Mouse (Mus musculus) left cerebral cortex, postnatal 10 days (tissue): ENCODE measurements around the gene Eefsec. TPM values are rescaled to one million over a fixed set of nuclear protein-coding genes. Genes with fewer than 3 reads are reported as not detected.

Experiments used
- DNase-seq, 2 experiments: peaks; one replicate each; pipeline ENCODE4 v3.0.0; 2021 to 2022; ENCODE audit warnings: low spot score in 2 of 2, mixed read lengths in 1 of 2; ENCODE audit errors: extremely low spot score in 1 of 2
- intact Hi-C: fragments of 180-260 bp; cut with DNase I; formaldehyde crosslinking; loops from one replicate; pipeline ENCODE4 v1.15.1; 2025
- total RNA-seq, 2 experiments: library from RNA; stranded (reverse); gene quantifications; 2 replicates each; pipeline ENCODE4 v1.2.3; 2021

Eefsec gene
- total RNA-seq, 2 experiments from 2014 or later: 22.2 to 24.1 TPM

DNA sequence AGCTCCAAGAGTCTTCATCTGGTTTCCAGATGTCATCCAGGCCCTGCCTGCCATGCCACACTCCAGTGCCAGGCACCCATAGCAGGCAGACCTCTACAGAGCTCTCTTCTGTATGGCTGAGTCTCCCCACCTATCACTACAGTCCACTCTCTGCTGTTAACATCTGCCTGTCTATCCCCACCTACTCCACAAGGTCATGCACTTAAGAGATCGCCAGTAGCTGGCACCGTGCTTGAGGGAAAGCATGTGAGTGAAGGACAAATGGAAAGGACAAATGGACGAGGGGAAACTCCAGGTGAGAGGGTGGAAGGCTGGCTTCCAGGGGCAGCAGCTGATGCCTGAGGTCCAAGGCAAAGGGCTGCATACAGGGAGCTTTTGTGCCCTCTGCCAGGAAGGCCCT is 90.5 kb downstream of the Eefsec start:
- intact Hi-C loops: no loop called here
- DNase-seq: no peak

DNA sequence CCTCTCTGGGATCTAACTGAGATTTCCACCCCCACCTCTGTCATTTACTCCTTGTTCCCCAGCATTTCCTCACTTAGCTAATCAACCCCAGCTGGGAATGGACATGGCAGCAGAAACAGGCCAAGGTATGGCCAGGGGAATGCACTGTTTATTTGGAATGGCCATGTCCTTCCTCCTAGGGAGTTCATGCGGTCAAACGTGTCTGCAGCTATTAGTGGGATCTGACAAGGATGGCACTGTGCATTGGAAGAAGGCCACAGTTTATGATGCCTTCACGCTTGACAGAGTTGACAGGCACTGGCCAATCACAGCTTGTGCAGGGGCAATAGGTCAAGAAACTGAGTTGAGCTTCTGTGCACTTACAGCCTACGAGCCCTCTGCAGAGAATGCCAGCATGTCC is 93.8 kb downstream of the Eefsec start:
- DNase-seq: no peak
- intact Hi-C loops: no loop called here

DNA sequence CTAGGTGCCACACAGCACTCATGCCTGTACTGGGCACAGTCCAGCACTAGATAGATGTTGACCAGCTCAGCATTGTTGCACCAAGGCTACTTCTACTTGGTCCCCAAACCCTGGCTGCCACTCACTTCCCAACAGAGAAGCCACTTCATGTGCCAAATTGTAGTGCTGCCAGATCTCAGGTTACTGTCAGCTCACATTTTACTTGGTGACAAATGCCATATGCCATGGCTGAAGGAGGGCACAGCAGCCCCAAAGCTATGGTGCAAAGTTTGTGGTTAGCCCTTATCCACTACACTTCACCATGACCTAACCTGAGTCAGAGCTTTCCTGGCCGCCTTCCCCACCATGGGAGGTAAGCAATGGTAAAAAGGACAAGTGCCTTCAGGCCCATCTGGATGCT is 99.6 kb downstream of the Eefsec start:
- no peak for DNase-seq
- intact Hi-C loops: no loop called here

DNA sequence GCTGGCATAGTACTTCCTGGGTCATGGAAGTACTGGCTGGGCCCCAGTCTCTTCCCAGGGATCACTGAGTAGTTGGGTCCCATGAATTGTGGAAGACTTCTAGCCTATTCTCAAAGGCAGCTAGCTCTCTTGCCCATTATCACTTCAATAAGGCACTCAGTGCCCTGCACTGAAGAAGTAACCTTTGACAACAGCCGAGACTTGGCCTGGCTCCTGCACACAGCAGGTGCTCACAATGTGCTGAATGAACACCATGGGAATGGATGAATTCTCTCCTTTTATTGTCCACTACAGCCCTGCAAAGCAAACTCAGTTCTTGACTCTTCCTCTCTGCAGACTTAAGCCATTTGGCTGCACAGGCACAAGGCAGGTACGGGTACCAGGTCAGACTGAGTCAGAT is 101.0 kb downstream of the Eefsec start:
- DNase-seq: no peak
- intact Hi-C loops: no loop called here

DNA sequence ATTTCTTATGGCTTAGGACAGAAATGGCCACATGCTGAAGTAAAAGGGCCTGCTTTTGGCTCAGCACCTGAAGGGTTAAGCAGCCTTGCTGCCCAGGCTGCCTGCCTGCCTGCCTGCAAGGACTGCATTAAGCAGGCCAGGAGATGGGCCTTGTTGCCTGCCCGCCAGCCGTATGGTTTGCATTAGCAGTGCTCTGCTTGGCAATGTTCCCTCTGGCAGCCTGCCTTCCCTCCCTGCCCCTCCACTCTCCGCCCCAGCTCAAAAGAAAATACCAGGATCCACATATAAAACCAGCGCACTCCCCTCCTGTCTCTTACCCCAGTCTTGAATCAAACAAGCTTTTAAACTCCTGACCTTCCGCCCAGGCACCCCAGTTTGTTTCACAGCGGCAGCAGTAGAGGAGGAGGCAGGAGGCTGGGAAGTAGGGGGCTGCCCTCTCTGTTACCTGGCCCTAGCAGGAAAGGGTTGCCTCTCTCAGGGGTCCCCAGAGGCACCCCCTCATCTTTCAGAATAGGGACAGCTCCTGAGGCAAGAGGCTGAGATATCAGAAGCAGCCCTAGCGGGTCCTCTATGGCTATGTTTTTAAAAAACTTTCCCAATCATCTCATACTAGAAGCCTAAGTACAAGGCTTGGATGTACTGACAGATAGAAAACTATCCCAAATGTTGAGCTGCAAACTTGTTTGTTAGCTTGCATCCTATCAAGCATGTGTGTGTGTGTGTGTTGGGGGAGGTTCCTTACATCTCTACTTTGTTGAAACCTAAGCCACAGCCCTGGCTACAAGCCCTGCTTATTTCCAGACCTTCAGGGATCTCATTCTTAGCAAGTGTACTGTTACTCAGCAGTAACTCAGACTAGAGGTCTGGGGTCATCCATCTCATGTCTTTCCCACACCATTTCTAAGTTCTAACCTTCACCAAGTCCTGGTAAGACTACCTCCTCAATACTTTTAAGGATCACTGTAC is 102.6 kb downstream of the Eefsec start:
- peak; percentile 75 to 91 for DNase-seq
- intact Hi-C loops: no loop called here

DNA sequence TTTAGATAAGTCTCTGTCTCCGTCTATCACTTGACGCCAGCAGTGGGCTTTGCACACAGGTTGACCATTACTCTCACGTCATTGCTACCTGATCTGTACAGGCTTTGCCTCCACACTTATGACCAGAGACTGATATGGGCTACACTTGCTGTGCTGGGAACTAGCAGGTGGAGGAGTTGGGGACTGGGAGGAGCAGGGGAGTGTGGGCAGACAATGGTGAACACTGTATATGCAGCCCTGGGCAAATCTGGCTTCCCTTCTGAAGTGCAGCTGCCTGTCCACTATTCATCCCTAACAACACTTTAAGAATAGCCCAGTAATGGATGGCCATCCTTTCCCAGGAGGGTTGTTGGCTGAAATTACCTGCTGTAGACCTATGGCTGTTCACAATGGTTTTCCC is 103.4 kb downstream of the Eefsec start:
- intact Hi-C loops: no loop called here
- no peak for DNase-seq

DNA sequence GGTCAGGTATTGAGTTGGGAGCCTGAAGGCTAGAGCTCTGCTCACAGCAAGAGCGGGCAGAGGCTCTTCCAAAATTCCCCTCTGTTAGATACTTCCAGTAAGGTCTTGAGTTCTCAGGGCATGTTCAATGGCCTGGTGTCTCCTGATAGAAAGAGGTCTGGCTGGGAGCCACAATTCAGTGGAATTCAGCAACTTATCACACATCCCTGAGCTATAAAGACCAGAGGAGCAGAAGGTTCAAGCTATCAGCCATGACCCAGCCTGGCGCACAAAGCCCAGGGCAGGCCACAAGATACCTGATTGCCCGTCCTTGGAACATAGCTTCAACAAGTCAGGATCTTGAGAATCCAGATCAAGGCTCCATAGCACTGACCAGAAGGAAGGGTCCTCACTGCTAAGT is 105.2 kb downstream of the Eefsec start:
- DNase-seq: no peak
- intact Hi-C loops: no loop called here

DNA sequence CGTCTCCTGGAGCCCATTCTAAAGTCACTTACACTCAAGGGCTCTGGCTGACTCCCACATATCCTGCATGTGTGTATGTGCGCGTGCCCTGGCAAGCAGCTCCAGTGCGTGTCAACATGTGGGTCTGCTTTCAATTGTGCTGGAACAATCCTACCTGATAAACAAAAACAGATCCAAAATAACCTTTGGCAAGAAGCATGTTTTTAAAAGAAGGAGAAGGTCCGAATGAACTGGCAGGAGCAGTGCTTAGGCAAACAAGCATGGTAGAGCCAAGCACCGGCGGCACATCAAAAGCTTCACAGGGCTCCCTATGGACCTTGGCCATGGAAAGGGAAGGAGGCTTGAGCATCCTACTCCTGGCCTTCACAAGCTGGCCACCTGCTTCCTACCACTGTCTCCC is 105.6 kb downstream of the Eefsec start:
- DNase-seq: peak in 1 of 2 experiments; percentile 42
- intact Hi-C loops: no loop called here

DNA sequence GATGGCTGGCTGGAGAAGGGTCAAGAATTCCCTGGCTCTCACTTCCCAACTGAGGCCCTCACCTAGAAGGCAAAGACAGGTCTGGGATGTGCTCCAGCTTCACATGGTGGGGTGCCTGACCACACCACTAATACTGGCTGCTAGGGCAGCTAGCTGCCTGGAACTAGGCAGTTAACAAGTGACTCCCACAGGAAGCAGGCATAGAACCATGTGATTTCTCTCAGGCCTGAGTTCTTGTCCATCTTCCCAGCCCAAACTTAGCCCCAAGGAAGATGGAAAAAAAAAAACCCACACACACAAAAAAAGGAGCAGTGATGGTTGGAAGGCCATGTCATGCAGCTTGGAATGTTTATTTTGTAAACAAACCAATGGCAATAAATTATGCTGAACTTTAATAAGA is 117.0 kb downstream of the Eefsec start:
- intact Hi-C loops: loop anchor here (10.0 kb wide), 1 partner anchor 205 kb away; no protein-coding TSS in a partner anchor
- no peak for DNase-seq

DNA sequence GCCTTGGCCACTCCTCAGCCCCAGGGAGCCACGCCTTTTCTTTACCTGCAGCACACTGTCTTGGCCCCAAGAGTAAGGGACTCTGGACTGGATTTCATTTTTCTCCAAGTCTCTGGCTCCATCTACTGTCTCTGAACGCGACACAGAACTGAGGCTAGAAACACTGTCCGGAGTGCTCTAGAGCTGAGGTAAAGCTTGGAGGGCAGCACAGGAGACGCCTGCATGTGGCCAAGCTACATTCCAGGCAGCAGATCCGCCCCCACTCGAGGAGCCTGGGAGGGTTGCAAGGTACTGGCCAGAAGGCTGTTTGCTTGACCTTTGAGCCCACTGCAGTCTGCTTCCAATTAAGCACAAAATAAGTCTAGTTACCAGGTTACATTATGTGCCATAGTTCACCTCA is 124.5 kb downstream of the Eefsec start:
- intact Hi-C loops: loop anchor here (10.0 kb wide), 1 partner anchor 197 kb away; no protein-coding TSS in a partner anchor

DNA sequence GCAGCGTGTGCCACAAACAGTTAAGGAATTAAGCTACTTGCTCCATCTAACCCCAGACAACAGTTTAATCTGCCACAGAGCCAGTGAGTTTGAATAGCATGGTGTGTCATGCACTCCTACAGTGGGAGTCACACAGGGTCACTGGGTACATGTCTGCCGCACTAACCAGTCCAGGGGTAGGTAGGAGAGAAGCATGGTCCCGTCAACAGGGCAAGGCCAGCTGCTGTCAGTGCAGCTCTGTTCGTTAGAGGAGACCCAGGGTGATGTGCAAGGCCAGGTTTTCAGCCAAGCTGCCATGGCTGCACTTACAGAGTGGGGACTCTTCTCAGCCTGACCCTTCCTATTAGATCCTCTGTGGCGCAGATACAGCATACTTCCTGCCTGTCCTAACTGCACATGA is 125.1 kb downstream of the Eefsec start:
- no peak for DNase-seq
- intact Hi-C loops: loop anchor here (10.0 kb wide), 1 partner anchor 196 kb away; no protein-coding TSS in a partner anchor

More for the DNA sequence above, 124.5 kb downstream of the Eefsec start:
- no peak for DNase-seq

DNA sequence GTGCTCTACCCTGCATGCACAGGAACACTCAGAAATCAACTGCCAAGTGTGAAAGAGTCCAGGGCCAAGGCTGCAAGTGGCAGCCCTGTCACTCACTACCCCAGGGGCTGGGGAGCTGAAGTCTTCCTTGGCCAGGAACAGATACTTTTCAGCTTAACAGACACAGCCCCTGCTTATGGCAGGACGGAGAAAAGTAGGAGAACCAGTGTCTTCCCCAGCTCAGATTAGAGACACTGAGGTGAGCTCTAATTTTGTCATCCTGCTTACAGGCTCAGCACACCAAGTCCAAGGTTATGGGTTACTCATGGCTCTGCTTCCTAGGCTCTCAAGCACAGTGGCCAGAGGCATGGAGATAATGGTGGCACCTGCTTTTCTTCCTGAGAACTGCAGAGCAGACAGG is 126.6 kb downstream of the Eefsec start:
- intact Hi-C loops: loop anchor here (10.0 kb wide), 1 partner anchor 195 kb away; no protein-coding TSS in a partner anchor
- DNase-seq: no peak

DNA sequence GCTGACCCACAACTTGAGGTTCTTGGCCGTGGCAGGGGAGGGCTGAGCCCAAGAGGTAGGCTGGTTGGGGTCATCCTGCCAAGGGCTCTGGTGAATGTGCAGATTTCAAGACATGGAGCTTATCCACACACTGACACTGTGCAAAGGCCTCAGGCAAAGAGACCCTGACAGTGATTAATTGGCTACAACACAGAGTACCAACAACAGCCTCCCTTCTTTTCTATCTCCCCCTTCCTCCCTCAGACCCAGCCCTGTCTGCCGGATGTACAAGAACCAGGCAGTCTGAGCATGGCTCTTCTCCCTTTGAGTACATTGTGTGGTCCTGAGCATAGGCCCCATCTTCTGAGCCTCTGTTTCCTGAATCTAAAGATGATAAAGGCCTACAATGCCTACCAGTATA is 131.0 kb downstream of the Eefsec start:
- DNase-seq: no peak
- intact Hi-C loops: no loop called here

DNA sequence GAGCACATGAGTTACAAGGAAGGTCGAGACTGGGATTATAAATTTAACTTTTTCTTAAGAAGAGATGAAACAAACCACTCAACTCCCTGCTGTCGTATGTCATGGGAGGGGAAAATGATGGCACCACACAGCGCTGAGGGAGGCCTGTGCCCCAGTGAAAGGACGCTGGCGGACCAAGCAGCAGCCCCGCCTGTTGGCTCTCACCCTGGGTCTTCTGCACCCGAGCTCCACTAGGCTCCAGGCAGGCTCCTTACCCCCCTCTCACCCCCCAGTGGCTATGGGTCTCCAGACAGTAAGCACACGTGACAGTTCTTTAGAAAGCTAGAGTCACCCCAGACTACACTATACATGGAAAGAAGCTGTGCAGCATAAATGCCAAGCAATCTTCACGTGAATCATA is 132.4 kb downstream of the Eefsec start:
- intact Hi-C loops: no loop called here
- DNase-seq: no peak

DNA sequence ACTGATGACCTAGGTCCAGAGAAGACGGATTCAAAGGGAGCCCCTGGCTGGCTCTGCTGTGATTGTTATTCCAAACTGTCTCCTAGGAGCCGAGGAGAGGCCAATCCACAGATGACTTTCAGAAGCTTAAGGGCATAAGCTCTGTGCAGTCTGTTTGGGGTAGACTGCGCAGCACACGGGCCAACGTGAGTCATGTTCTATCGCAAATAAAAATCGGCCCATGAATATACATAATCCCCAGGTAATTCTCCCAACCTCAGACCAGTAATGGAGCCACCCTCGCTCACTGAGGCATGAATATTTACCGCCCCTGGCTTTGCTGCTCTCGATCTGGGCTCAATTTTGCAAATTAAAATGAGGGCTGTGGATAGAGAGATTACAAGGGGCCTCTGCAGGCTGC is 134.7 kb downstream of the Eefsec start:
- intact Hi-C loops: no loop called here
- no peak for DNase-seq

DNA sequence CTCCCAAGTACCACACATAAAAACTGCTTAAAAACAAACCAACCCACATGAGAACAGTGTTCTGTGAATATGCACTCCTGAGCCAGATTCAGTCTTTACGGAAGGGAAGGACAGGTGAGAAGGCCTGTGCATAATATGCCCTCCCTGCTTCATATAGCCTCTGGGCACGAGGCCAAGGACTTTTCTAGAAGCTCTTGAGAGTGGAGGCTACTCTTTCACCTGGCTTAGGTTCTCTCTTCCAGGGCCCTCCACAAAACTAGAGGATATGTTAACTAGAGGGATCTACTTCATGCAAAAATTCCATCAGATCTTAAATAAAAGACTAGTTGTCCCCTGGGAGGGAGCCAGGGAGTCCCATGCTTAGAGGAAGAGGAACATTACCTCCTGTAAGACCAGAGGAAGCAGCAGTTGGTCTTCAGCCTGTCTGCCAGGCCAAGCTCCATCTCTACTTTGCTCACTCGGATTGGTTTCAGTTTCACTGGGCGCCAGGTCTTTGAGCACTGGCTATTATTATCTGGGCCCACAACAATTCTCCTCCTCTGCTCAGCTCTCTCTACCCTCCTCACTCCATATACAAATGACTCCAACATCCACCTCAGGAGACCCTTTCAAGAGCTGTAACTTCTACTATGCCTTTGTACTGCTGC is 140.1 kb downstream of the Eefsec start:
- no peak for DNase-seq
- intact Hi-C loops: no loop called here

DNA sequence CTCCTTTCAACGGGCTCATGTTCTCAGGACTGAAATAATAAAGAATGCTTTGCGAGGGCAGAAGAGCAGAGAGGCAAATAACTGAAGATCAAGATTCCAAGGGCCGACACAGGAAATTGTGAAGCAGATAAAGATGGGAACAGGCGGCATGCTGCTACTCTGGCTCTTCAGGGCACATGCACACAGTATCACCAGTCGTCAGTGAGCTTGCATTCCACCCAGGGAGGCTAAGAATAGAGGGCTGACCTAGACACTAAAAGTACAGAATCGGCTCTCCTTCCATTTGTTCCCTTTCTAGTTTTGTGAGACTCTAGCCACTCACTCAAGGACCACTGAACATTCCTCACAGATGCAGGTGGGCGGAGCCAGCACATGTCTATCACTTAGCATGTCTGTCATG is 145.1 kb downstream of the Eefsec start:
- no peak for DNase-seq
- intact Hi-C loops: no loop called here

DNA sequence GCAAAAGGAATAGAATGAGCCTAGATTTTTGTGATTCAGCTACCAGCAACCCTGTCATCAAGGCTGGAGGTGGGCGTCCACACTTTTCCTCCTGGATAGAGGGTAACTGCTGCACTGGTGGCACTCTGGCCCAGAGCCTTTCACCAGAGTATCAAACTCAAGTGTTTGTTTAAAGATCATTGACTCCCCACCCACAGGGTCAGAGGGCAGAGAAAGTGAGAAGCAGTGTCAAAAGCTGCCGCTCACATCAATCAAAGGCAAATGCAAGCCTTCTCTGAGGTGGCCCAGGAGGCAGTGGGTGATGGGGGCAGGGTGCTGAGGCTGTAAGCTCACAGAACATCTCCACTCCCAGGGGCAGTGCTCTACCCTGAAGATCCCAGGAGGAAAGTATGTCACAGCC is 146.8 kb downstream of the Eefsec start:
- intact Hi-C loops: no loop called here
- DNase-seq: no peak

DNA sequence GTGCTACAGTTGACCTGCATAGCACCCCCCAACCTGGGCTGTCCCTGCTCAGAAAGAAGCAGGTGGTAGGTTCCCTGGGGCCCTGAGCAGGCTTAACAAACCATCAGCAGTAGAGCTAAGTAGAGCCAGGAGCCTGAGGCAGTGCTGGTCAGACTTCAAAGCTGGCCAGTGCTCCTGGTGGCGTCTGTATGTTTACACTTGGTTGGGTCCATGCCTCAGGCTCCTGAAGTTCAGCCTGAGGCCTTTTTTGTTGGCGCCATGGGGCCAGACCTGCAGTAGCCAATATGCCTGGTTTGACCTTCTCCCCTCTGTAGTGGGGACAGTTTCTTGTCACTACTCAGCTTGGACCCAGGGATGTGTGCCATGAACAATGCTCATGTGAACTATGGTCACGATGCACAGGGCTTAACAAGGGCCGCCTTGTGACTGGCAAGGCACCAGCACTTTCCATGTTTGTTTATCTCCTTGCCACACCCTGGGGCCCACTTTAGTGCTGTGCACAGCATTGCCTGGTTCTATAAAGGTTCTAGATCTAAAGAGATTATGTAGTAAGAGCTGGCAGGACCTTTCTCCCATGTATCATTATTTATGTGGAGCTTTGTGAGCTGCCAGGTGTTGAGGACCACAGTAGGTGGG is 153.9 kb downstream of the Eefsec start:
- no peak for DNase-seq
- intact Hi-C loops: no loop called here
